Mouse (Mus musculus) MEL (cell line): ENCODE results near the gene Clec4f.

Experiments used
- BHLHE40 ChIP-seq: IDR thresholded peaks from 2 replicates; pipeline ENCODE4 v1.6.1; 2012; ENCODE audit warnings: low read depth, mild to moderate bottlenecking, inconsistent platforms, low read length, improper control_type of control experiment, borderline replicate concordance
- CHD1 ChIP-seq: IDR thresholded peaks from 2 replicates; pipeline ENCODE4 v1.6.1; 2012; ENCODE audit warnings: low read depth, mild to moderate bottlenecking, inconsistent platforms, low read length, improper control_type of control experiment
- CHD2 ChIP-seq: IDR thresholded peaks from 2 replicates; pipeline ENCODE4 v1.6.1; 2011; ENCODE audit warnings: low read length, improper control_type of control experiment
- CTCF ChIP-seq, 3 experiments: IDR thresholded peaks in 2 of 3; conservative IDR thresholded peaks in 1 of 3; 2 replicates each; pipeline ENCODE4 v1.5.1; 2011 to 2012; ENCODE audit warnings: low read length in 3 of 3, low read depth in 2 of 3, mild to moderate bottlenecking in 2 of 3, improper control_type of control experiment in 1 of 3, inconsistent platforms in 1 of 3, mixed read lengths in 1 of 3, moderate library complexity in 1 of 3; ENCODE audit not compliant: control insufficient read depth in 1 of 3, insufficient read depth in 1 of 3, poor library complexity in 1 of 3, severe bottlenecking in 1 of 3
- E2F4 ChIP-seq: IDR thresholded peaks from 2 replicates; pipeline ENCODE4 v1.6.1; 2011; ENCODE audit warnings: low read depth, low read length, improper control_type of control experiment, borderline replicate concordance
- EP300 ChIP-seq, 2 experiments: IDR thresholded peaks; 2 replicates each; pipeline ENCODE4 v1.6.1; 2011; ENCODE audit warnings: improper control_type of control experiment in 2 of 2, low read length in 2 of 2, low read depth in 1 of 2, mild to moderate bottlenecking in 1 of 2
- ETS1 ChIP-seq: IDR thresholded peaks from 2 replicates; pipeline ENCODE4 v1.6.1; 2012; ENCODE audit warnings: low read depth, mild to moderate bottlenecking, inconsistent platforms, low read length, improper control_type of control experiment, moderate library complexity
- GATA1 ChIP-seq: IDR thresholded peaks from 2 replicates; pipeline ENCODE4 v1.6.1; 2011; ENCODE audit warnings: low read depth, low read length, improper control_type of control experiment
- POLR2A ChIP-seq, 2 experiments: IDR thresholded peaks; 2 replicates each; pipeline ENCODE4 v1.6.1; 2011 to 2012; ENCODE audit warnings: low read length in 2 of 2, mild to moderate bottlenecking in 2 of 2, control low read depth in 1 of 2, improper control_type of control experiment in 1 of 2, low read depth in 1 of 2, moderate library complexity in 1 of 2; ENCODE audit not compliant: control insufficient read depth in 1 of 2, insufficient read depth in 1 of 2, poor library complexity in 1 of 2
- POLR2AphosphoS2 ChIP-seq: IDR thresholded peaks from 2 replicates; pipeline ENCODE4 v1.6.1; 2011; ENCODE audit warnings: low read length, improper control_type of control experiment
- USF1 ChIP-seq: IDR thresholded peaks from 2 replicates; pipeline ENCODE4 v1.6.1; 2014; ENCODE audit warnings: low read depth, mild to moderate bottlenecking, inconsistent platforms, low read length, improper control_type of control experiment, moderate library complexity
- ZC3H11A ChIP-seq: IDR thresholded peaks from 2 replicates; pipeline ENCODE4 v1.6.1; 2012; ENCODE audit warnings: low read depth, mild to moderate bottlenecking, inconsistent platforms, low read length, improper control_type of control experiment

DNA sequence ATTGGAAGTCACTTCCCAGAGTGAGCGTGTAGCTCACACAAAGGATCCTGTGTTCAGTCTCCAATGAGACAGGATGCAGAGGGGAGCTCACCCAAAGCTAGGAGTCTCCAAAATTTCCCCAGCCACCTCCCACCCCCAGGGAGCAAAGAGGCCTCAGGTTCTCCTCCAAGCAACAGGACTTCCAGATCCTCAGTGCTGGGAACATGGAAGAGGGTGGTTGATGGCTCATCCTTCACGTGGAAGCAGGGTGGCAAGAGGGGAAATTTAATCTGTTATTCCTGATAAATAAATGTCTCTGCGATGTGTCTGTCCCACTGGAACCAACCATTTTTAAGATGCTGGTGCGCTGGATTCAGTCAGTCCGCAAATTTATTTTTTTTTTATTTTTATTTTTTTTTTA is 48.7 kb upstream of the Clec4f start:
- TF ChIP-seq ETS1, result no peak
- no peak for TF ChIP-seq EP300 (IDR thresholded peaks at IDR 0.05; ENCODE audit: low read depth in 1 of 2, low read length in 2 of 2)
- TF ChIP-seq E2F4, result no peak
- TF ChIP-seq CTCF (IDR thresholded peaks at IDR 0.05 in 2 of 3, conservative IDR thresholded peaks at IDR 0.05 in 1 of 3; ENCODE audit: control insufficient read depth in 1 of 3, insufficient read depth in 1 of 3, low read depth in 2 of 3, low read length in 3 of 3, poor library complexity in 1 of 3, severe bottlenecking in 1 of 3), result no peak
- no peak for TF ChIP-seq CHD1
- TF ChIP-seq GATA1, result no peak
- no peak for TF ChIP-seq ZC3H11A
- no peak for TF ChIP-seq POLR2AphosphoS2
- TF ChIP-seq POLR2A (IDR thresholded peaks at IDR 0.05; ENCODE audit: control insufficient read depth in 1 of 2, insufficient read depth in 1 of 2, low read depth in 1 of 2, low read length in 2 of 2, poor library complexity in 1 of 2), result no peak
- no peak for TF ChIP-seq CHD2
- no peak for TF ChIP-seq USF1
- no peak for TF ChIP-seq BHLHE40
